Mouse (Mus musculus) forebrain, embryonic 16.5 days (tissue): ENCODE results near the gene Uba52. TPM values are rescaled to one million over a fixed set of nuclear protein-coding genes. Genes with fewer than 3 reads are reported as not detected.

Source experiments
- ATAC-seq: fragments of 200-750 bp; cut with Nextera tagmentation; 2 replicates; pipeline ENCODE4 v1.8.0; 2017; ENCODE audit warnings: mild to moderate bottlenecking, moderate library complexity
- H3K27ac ChIP-seq: fragments of 300-500 bp; sonication (generic); 2 replicates; pipeline ENCODE4 v1.5.1; 2014; ENCODE audit warnings: low read length, control low read depth
- H3K27me3 ChIP-seq: fragments of 300-500 bp; sonication (generic); replicated peaks from 2 replicates; pipeline ENCODE4 v1.6.1; 2014; ENCODE audit warnings: low read length; ENCODE audit not compliant: control insufficient read depth, insufficient read depth
- H3K36me3 ChIP-seq: fragments of 300-500 bp; sonication (generic); 2 replicates; pipeline ENCODE4 v1.6.1; 2014; ENCODE audit not compliant: control insufficient read depth, insufficient read depth
- H3K4me1 ChIP-seq: fragments of 300-500 bp; sonication (generic); replicated peaks from 2 replicates; pipeline ENCODE4 v1.6.1; 2014; ENCODE audit warnings: low read length; ENCODE audit not compliant: control insufficient read depth, insufficient read depth
- H3K4me2 ChIP-seq: fragments of 300-500 bp; sonication (generic); 2 replicates; pipeline ENCODE4 v1.6.1; 2014; ENCODE audit warnings: mild to moderate bottlenecking, low read length, control low read depth
- H3K4me3 ChIP-seq: fragments of 300-500 bp; sonication (generic); replicated peaks from 2 replicates; pipeline ENCODE4 v1.5.1; 2014; ENCODE audit warnings: mild to moderate bottlenecking, low read length, control low read depth
- H3K9ac ChIP-seq: fragments of 300-500 bp; sonication (generic); replicated peaks from 2 replicates; pipeline ENCODE4 v1.6.1; 2014; ENCODE audit warnings: low read depth, low read length, control low read depth
- H3K9me3 ChIP-seq: fragments of 300-500 bp; sonication (generic); 2 replicates; pipeline ENCODE4 v1.6.1; 2016; ENCODE audit warnings: low read length; ENCODE audit not compliant: control insufficient read depth
- WGBS: fragments of 180-500 bp; shearing (Covaris S2); extraction: QIAGEN DNeasy Blood & Tissue Kit; methylation state at CpG from one replicate; pipeline ENCODE4 v1.1.7; 2014; 5-methylcytosine and 5-hydroxymethylcytosine counted together
- polyA plus RNA-seq: library from polyadenylated mRNA; unstranded; fragments of >200 nt; fragmentation: Nextera tagmentation; extraction: Ambion mirVana; gene quantifications from 2 replicates; pipeline ENCODE4 v1.2.1, GENCODE M21; 2015

The Uba52 gene
- polyA plus RNA-seq, 1 experiment from 2014 or later: 697 TPM

DNA sequence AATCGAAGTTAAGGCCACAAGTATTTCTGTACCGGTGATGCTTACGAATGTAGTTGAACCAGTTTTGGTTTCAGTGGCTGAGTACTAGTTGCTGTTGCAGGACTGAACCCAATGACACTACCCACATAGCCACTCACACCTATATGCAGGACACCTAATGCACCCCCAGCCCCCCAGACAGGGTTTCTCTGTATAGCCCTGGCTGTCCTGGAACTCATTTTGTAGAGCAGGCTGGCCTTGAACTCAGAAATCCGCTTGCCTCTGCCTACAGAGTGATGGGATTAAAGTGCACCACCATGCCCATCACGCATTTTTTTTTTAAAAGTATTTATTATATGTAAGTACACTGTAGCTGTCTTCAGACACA lies 3.6 kb downstream of the Uba52 start:
- WGBS: 64% methylated on average over 5 of the region's 5 CpGs
- Histone ChIP-seq H3K9ac (no peak overlapping the region), H3K9me3 (no peaks in the 10 kb centered on the region), H3K4me3 (no peak overlapping the region), H3K4me2 (no peak overlapping the region), H3K36me3 (peaks cover 9% of the 10 kb centered on the region), H3K27me3 (peaks cover 17% of the 10 kb centered on the region), H3K27ac (no peak overlapping the region), H3K4me1 (peaks cover 44% of the 10 kb centered on the region)
- ATAC-seq: no peak

DNA sequence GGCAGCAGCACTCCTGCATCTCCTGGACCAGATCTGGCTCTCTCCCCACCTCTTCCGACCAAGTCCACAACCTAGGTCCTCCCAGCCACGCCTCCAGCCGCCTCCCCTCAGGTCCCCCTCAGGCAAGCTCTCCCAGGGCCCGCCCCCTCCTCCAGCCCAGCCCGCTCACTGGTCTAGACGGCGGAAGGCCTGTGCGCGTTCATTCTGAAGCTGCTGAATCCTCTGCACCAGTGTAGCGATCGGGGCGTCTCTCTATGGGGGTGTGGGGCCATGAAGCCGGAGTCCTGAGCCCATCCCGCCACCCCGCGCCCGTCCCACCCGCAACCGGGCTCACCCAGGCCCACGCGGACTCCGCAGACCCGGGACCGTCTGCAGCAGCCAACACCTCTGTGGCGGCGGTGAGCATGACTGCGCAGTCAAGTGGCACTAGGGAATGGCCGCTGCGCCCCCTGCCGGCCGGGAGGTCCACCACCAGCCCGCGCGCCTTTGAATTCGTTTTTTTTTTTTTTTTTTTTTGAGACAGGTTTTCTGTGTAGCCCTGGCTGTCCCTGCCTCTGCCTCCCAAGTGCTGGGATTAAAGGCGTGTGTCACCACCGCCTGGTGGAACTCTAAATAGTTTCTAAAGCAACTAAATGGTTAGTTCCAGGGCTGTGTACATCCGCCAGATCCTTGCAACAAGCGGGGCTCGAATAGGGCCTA lies 4.1 kb downstream of the Uba52 start, which contains the start of gene Rex1bd:
Rex1bd (minus strand) TSS at position 425 of the 699 bp plus-strand sequence.
- H3K27ac ChIP-seq: peak within 1 kb of the TSS; percentile 94
- H3K27me3 ChIP-seq: peaks cover 22% of the 10 kb centered on the region
- ATAC-seq: peak; percentile 84
- peak within 1 kb of the TSS; percentile 95 for H3K9ac ChIP-seq
- peak within 1 kb of the TSS; percentile 78 for H3K4me3 ChIP-seq
- H3K4me1 ChIP-seq: peaks cover 45% of the 10 kb centered on the region
- H3K4me2 ChIP-seq: peak within 1 kb of the TSS; percentile 95
- 2% methylated on average over 36 of the region's 40 CpGs for WGBS
- H3K36me3 ChIP-seq: peaks cover 9% of the 10 kb centered on the region
- no peaks in the 10 kb centered on the region for H3K9me3 ChIP-seq

DNA sequence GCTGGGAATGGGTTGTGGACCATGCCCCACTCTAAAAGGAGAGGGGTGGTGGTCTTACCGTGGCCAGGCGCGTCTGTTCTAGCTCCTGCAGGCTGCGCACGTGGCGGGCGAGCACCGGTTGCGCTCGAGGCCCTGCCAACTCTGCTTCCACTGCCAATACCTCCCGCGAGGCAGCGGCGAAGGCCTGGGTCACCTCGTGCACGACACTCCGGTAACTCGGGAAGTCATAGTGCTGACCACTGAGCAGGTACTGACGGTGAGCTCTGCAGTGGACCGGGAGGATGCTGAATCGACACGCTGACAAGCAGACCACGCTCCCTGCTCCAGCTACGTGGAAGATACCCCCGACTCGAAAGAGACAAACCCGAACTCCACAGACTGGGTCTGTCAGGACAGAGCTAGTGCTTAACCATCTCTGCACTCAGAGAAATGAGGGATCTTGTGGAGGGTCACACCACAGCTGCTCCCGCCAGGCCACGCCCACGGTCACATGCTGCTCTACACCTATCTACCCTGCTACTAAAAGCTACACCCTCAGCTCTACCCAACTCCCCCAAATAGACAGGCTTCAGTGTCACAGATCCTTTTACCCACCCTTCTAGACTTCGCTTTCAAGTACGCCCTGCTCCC lies 4.8 kb downstream of the Uba52 start:
- Histone ChIP-seq H3K4me3 (peak overlapping the region; percentile 78), H3K27me3 (peaks cover 28% of the 10 kb centered on the region), H3K9ac (peak overlapping the region; percentile 95), H3K4me1 (peaks cover 45% of the 10 kb centered on the region), H3K36me3 (peaks cover 9% of the 10 kb centered on the region), H3K27ac (peak overlapping the region; percentile 94), H3K4me2 (peak overlapping the region; percentile 95), H3K9me3 (no peaks in the 10 kb centered on the region)
- 32% methylated on average over 32 of the region's 32 CpGs for WGBS
- ATAC-seq: no peak; the same call in 1 of the 2 replicates

DNA sequence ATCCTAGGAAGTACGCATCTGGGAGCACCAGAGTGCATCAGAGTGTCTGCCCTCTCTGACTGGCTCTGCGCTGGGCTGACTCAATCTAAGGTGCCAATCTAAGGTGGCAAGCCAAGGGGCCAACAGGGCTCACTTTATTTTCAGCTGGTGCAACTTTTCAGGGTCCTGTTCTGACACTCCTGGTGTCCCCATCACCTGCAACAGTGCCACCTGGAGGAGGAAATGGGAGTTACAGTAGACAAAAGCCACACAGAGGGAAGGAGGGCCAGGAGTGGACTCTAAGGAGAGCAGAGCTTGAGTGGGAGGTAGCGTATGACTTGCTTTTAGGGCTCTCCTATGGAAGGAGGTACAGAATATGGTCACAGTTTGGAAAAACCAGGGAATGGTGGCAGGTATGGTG lies 5.8 kb downstream of the Uba52 start:
- Histone ChIP-seq H3K9ac (no peak overlapping the region; the same call in 1 of the 2 replicates), H3K27ac (no peak overlapping the region), H3K36me3 (peaks cover 9% of the 10 kb centered on the region), H3K4me2 (no peak overlapping the region), H3K4me3 (no peak overlapping the region), H3K4me1 (peaks cover 46% of the 10 kb centered on the region), H3K9me3 (peaks cover 2% of the 10 kb centered on the region; the same call in 1 of the 2 replicates), H3K27me3 (peaks cover 37% of the 10 kb centered on the region)
- ATAC-seq: no peak
- 81% methylated on average over 3 of the region's 3 CpGs for WGBS

DNA sequence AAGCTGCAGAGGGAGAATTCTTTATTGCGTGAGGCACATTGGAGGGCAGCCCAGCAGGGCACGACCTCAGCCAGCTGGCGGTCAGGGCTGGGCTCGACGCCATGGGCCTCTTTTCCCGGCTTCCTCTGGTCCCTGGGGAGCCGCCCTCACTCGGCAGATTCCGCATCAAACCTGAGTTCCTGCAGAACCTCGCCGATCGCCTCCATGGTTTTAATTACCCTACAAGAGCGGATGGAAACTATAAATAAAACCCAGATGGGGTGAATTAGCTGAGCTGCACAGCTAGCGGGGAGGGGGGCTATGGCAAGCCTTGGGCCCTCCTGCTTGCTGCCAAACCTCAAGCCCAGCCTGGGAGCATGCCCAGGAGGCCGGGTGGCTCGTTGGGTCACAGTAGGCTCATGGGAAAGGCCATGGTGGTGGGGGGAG lies 6.3 kb downstream of the Uba52 start:
- peaks cover 41% of the 10 kb centered on the region for H3K4me1 ChIP-seq
- ATAC-seq: no peak
- H3K9me3 ChIP-seq: peaks cover 2% of the 10 kb centered on the region; the same call in 1 of the 2 replicates
- no peak overlapping the region for H3K27ac ChIP-seq
- H3K36me3 ChIP-seq: peaks cover 9% of the 10 kb centered on the region
- peaks cover 41% of the 10 kb centered on the region for H3K27me3 ChIP-seq
- no peak overlapping the region for H3K4me3 ChIP-seq
- WGBS: 59% methylated on average over 16 of the region's 16 CpGs
- no peak overlapping the region; the same call in 1 of the 2 replicates for H3K9ac ChIP-seq
- H3K4me2 ChIP-seq: no peak overlapping the region

DNA sequence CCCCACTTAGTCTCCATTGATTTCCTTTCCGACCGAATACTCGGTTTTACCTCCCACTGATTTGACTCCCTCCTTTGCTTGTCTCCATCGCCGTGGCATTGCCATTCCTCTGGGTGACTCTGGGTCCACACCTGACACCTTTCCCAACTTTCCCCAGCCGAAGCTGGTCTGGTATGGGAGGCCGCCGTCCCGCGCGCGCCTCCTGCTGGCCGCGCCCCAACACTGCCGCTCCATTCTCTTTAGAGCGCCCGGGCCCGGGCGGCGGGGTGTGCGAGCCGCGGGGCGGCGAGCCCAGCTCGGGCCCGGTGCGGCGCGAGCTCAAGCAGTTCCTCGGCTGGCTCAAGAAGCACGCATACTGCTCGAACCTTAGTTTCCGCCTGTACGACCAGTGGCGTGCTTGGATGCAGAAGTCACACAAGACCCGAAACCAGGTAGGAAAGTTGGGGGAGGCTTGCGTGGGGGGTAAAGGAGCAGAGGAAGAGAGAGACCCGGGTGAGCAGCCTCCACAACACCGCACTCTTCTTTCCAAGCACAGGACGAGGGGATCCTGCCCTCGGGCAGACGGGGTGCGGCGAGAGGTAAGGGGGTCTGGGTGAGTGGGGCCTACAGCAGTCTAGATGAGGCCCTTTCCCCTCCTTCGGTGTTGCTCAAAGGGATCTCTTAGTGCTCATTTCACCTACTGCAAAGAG lies 7.4 kb downstream of the Uba52 start:
- 12% methylated on average over 46 of the region's 46 CpGs for WGBS
- no peak for ATAC-seq

DNA sequence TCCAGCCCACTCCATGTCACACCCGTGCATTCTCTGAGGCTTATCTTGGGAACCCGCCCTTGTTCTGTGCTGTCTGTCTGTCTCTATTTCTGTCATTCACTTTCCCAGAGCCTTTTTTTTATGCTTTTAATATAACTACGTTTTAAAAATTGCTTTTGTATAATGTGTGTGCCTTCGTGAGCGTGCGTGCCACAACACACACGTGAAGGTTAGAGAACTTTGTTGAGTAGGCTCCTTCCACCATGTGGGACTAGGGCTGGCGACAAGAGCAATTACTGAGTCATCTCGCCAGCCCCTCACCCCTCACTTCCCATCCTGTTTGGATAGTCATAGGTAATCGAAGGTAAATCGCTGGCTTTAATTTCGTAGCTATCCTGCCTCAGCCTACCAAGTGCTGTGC lies 8.1 kb downstream of the Uba52 start:
- peaks cover 4% of the 10 kb centered on the region for H3K36me3 ChIP-seq
- H3K27me3 ChIP-seq: peaks cover 51% of the 10 kb centered on the region
- ATAC-seq: no peak
- no peak overlapping the region for H3K9ac ChIP-seq
- 33% methylated on average over 12 of the region's 12 CpGs for WGBS
- peaks cover 2% of the 10 kb centered on the region; the same call in 1 of the 2 replicates for H3K9me3 ChIP-seq
- H3K4me1 ChIP-seq: peaks cover 31% of the 10 kb centered on the region
- H3K27ac ChIP-seq: no peak overlapping the region
- H3K4me3 ChIP-seq: no peak overlapping the region
- no peak overlapping the region for H3K4me2 ChIP-seq

More for the DNA sequence above, 7.4 kb downstream of the Uba52 start:
- H3K9me3 ChIP-seq: peaks cover 2% of the 10 kb centered on the region; the same call in 1 of the 2 replicates
- peaks cover 51% of the 10 kb centered on the region for H3K27me3 ChIP-seq
- no peak overlapping the region; the same call in 1 of the 2 replicates for H3K9ac ChIP-seq
- H3K36me3 ChIP-seq: peaks cover 9% of the 10 kb centered on the region
- no peak overlapping the region for H3K27ac ChIP-seq
- H3K4me2 ChIP-seq: no peak overlapping the region
- H3K4me1 ChIP-seq: peaks cover 31% of the 10 kb centered on the region
- H3K4me3 ChIP-seq: no peak overlapping the region

DNA sequence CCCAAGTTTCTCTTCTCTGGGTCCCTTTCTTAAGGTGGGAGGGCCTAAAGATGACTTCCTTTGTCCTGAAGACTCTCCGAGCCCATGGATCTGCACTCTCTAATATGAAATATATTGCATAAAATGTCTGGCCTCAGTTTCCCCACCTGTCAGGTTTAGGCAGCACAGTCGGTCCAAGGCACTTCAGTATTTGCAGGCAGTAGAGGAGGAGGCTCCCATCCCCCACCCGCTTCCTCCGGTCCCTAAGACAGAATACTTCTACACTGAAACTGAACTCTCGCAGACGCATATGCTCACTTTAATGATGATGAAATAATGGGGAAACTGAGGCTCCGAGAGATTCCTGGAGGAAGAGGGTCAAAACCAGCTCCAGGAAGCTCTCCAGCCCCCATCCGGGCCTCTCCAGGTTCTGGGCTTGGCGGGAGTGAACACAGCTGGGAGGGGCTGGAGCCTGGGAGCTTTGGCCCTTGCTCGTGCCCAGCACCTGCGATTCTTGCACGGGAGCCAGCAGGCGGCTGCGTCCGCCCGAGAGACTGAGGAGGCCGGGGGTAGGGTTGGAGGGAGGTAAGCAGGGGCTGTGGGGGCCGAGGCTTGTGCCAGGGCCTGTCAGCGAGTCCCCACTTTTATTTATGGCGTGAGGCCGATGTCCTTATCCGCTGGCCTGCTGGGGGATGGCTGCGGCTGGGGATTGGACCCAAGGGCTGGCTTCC lies 8.6 kb downstream of the Uba52 start:
- H3K4me3 ChIP-seq: no peak overlapping the region
- peaks cover 31% of the 10 kb centered on the region for H3K4me1 ChIP-seq
- ATAC-seq: no peak
- peaks cover 2% of the 10 kb centered on the region; the same call in 1 of the 2 replicates for H3K9me3 ChIP-seq
- no peak overlapping the region for H3K4me2 ChIP-seq
- no peak overlapping the region for H3K27ac ChIP-seq
- H3K27me3 ChIP-seq: peaks cover 54% of the 10 kb centered on the region
- H3K9ac ChIP-seq: no peak overlapping the region
- WGBS: 9% methylated on average over 22 of the region's 23 CpGs
- peaks cover 2% of the 10 kb centered on the region; the same call in 1 of the 2 replicates for H3K36me3 ChIP-seq
